In genomic region chr15:96729785-96730184, GRCm38 (mm10) we compare ENCODE assay signal across 14 mouse cellular contexts. TPM values are rescaled to one million over a fixed set of nuclear protein-coding genes. Genes with fewer than 3 reads are reported as not detected.
A peak's percentile ranks its signal among the peaks of the same experiment; 100 is the strongest.
DNase-seq lines count a peak whose midpoint lies in the region; ATAC-seq lines count a peak whose summit lies in the region.
"Had no signal": no experiment of that assay in that cellular context is flagged by ENCODE, and none has a peak within 500 bp of the region (broad histone marks: within the 10 kb centered on the region; RNA-seq: fewer than 3 reads in every experiment).

No protein-coding gene starts in this region.

- WGBS in kidney, embryonic 14.5 days: 81% methylated on average over 9 of the region's 9 CpGs

- no peak overlapping the region for H3K27ac ChIP-seq in kidney, embryonic 14.5 days (ENCODE audit: low read depth, low read length)
- H3K27ac ChIP-seq: forebrain, embryonic 10.5 days; hindbrain, embryonic 14.5 days; liver, embryonic 15.5 days; neural tube, embryonic 15.5 days had no signal

- H3K4me2 ChIP-seq in kidney, embryonic 14.5 days (replicated peaks; ENCODE audit: low read depth, low read length): no peak overlapping the region
- H3K4me2 ChIP-seq: hindbrain, embryonic 14.5 days; liver, embryonic 15.5 days; neural tube, embryonic 15.5 days had no signal

- no peak overlapping the region for H3K4me3 ChIP-seq in kidney, embryonic 14.5 days (ENCODE audit: low read length)
- H3K4me3 ChIP-seq: forebrain, embryonic 10.5 days; liver, embryonic 15.5 days; neural tube, embryonic 15.5 days had no signal

- peaks cover 14% of the 10 kb centered on the region for H3K4me1 ChIP-seq in kidney, embryonic 14.5 days (ENCODE audit: control insufficient read depth, insufficient read depth, low read length)
- H3K4me1 ChIP-seq: forebrain, embryonic 10.5 days had no signal

- no peaks in the 10 kb centered on the region for H3K27me3 ChIP-seq in kidney, embryonic 14.5 days (ENCODE audit: control insufficient read depth, insufficient read depth, low read length)
- H3K27me3 ChIP-seq: liver, embryonic 15.5 days; neural tube, embryonic 15.5 days had no signal

- no peak overlapping the region for H3K9ac ChIP-seq in kidney, embryonic 14.5 days (ENCODE audit: low read depth, low read length)
- H3K9ac ChIP-seq: hindbrain, embryonic 14.5 days; liver, embryonic 15.5 days; neural tube, embryonic 15.5 days had no signal

- ATAC-seq in kidney, embryonic 14.5 days (ENCODE audit: low FRiP score, low TSS enrichment): no peak
- peak; percentile 35; the same call in 1 of the 2 replicates for ATAC-seq in megakaryocyte progenitor cell, adult 5-6 weeks (replicated peaks; ENCODE audit: poor library complexity)
- ATAC-seq in megakaryocyte-erythroid progenitor cell, adult 5-6 weeks (replicated peaks; ENCODE audit: low FRiP score, low TSS enrichment, poor library complexity, severe bottlenecking): no peak

- peak; percentile 12 to 25 for DNase-seq in cerebellum, postnatal 10 days
- DNase-seq in cerebellum, adult 9-10 months: no peak
- DNase-seq in kidney, postnatal 4 days: peak; percentile 42 to 60
- peak; percentile 61 to 73 for DNase-seq in gastrocnemius, adult 8-10 months (ENCODE audit: low spot score in 2 of 2)
- no peak for DNase-seq in liver
- DNase-seq: kidney, adult 18-20 months; right cerebral cortex, postnatal 14 days had no signal

- no peaks in the 10 kb centered on the region for H3K9me3 ChIP-seq in kidney, embryonic 14.5 days (ENCODE audit: control insufficient read depth, low read length)
- H3K9me3 ChIP-seq: forebrain, embryonic 10.5 days; liver, embryonic 15.5 days; neural tube, embryonic 15.5 days had no signal

- no peaks in the 10 kb centered on the region for H3K36me3 ChIP-seq in kidney, embryonic 14.5 days (ENCODE audit: control insufficient read depth, insufficient read depth, low read length)
- H3K36me3 ChIP-seq: forebrain, embryonic 10.5 days; liver, embryonic 15.5 days; neural tube, embryonic 15.5 days had no signal

RNA-seq across cellular contexts. Expression of gene Slc38a2, which starts 30.3 kb away (rescaled TPM):
- polyA plus RNA-seq in kidney, embryonic 14.5 days (2014; fragmentation: Nextera tagmentation; extraction: Ambion mirVana): 102 and 177 TPM in 2 replicates
- total RNA-seq in gastrocnemius, adult 8-10 months (2022): 100 to 1,000 TPM in 1 of 4 experiments, 10 to 100 TPM in 3; 60.8 to 209 (median 73.5) TPM
- 149 and 157 TPM in 2 replicates for total RNA-seq in megakaryocyte progenitor cell, adult 5-6 weeks (2015)
- total RNA-seq in megakaryocyte progenitor cell, adult 5-6 weeks (2017): 70.7 and 73.4 TPM in 2 replicates
- total RNA-seq in megakaryocyte-erythroid progenitor cell, adult 5-6 weeks (2014; fragmentation: Nextera tagmentation): 86.7 and 86.9 TPM in 2 replicates
- 75.3 and 82.3 TPM in 2 replicates for total RNA-seq in megakaryocyte-erythroid progenitor cell, adult 5-6 weeks (2017)

Comparison
In these comparisons a context has a peak if more than half of its experiments do, and no peak if none do; other contexts are left out.
1. DNase-seq: peak in cerebellum, postnatal 10 days (2 of 2), kidney, postnatal 4 days (2 of 2) and gastrocnemius, adult 8-10 months (2 of 2); none in cerebellum, adult 9-10 months (single experiment) and liver (single experiment).